In the genomic region with DNA sequence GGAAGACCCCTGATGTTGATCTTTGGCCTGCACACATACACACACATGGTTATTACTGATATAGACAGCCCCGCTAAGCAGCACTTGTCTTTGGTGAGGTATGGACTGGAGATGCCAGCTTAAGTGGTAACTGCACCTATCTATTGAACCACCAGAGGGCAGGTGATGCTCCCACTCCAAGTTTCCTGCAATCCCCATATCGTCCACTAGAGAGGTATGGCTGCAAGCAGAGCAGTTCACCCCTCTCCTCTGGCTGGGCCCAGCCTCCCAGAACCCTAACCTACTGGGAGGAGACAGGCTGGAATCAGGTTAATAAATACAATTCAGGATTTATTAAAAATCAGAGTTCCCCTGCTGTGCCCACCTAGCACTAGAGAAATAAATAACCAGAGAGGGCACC, we compare ENCODE assay signal across 8 mouse cellular contexts. TPM values are rescaled to one million over a fixed set of nuclear protein-coding genes. Genes with fewer than 3 reads are reported as not detected.
DNase-seq lines count a peak whose midpoint lies in the region; ATAC-seq lines count a peak whose summit lies in the region.

No protein-coding gene starts in this region.

- H3K4me2 ChIP-seq in embryonic facial prominence, embryonic 11.5 days (ENCODE audit: low read depth, low read length): no peak overlapping the region
- no peak overlapping the region for H3K4me2 ChIP-seq in liver, embryonic 11.5 days

- H3K4me3 ChIP-seq in embryonic facial prominence, embryonic 11.5 days (ENCODE audit: low read depth, low read length): no peak overlapping the region
- no peak overlapping the region for H3K4me3 ChIP-seq in heart, embryonic 10.5 days
- H3K4me3 ChIP-seq in liver, embryonic 11.5 days (ENCODE audit: low read depth, low read length): no peak overlapping the region

- WGBS in embryonic facial prominence, embryonic 11.5 days: 26% methylated on average over 2 of the region's 2 CpGs
- WGBS in heart, embryonic 10.5 days: 28% methylated on average over 2 of the region's 2 CpGs
- 23% methylated on average over 2 of the region's 2 CpGs for WGBS in liver, embryonic 11.5 days

- H3K36me3 ChIP-seq in embryonic facial prominence, embryonic 11.5 days (replicated peaks; ENCODE audit: control insufficient read depth, insufficient read depth, low read depth, low read length): peaks cover 29% of the 10 kb centered on the region
- peaks cover 90% of the 10 kb centered on the region for H3K36me3 ChIP-seq in heart, embryonic 10.5 days
- peaks cover 57% of the 10 kb centered on the region for H3K36me3 ChIP-seq in liver, embryonic 11.5 days (ENCODE audit: control insufficient read depth, insufficient read depth, low read length)

- ATAC-seq in embryonic facial prominence, embryonic 11.5 days (replicated peaks; ENCODE audit: insufficient number of reproducible peaks, low FRiP score, low TSS enrichment, low read depth): no peak
- peak; percentile 67 for ATAC-seq in liver, embryonic 11.5 days (replicated peaks; ENCODE audit: low FRiP score)
- ATAC-seq in monocyte, adult 5-6 weeks (replicated peaks; ENCODE audit: insufficient number of reproducible peaks, low FRiP score, low TSS enrichment, poor library complexity, severe bottlenecking): peak; percentile 96

- no peak overlapping the region for H3K27ac ChIP-seq in embryonic facial prominence, embryonic 11.5 days (replicated peaks; ENCODE audit: low read depth, low read length)
- no peak overlapping the region for H3K27ac ChIP-seq in heart, embryonic 10.5 days
- no peak overlapping the region for H3K27ac ChIP-seq in liver, embryonic 11.5 days (ENCODE audit: low read depth, low read length)

- H3K9ac ChIP-seq in embryonic facial prominence, embryonic 11.5 days (replicated peaks; ENCODE audit: low read length): no peak overlapping the region
- no peak overlapping the region for H3K9ac ChIP-seq in liver, embryonic 11.5 days (ENCODE audit: low read depth, low read length)

- H3K4me1 ChIP-seq in embryonic facial prominence, embryonic 11.5 days (ENCODE audit: control insufficient read depth, insufficient read depth, low read length): peaks cover 6% of the 10 kb centered on the region
- peaks cover 40% of the 10 kb centered on the region for H3K4me1 ChIP-seq in heart, embryonic 10.5 days
- peaks cover 23% of the 10 kb centered on the region for H3K4me1 ChIP-seq in liver, embryonic 11.5 days (replicated peaks; ENCODE audit: control insufficient read depth, insufficient read depth, low read length)

- DNase-seq in A20 (ENCODE audit: low read depth, low spot score): peak; percentile 88
- peak; percentile 85 for DNase-seq in adrenal gland, postnatal 10 days
- peak; percentile 90 for DNase-seq in embryonic facial prominence, embryonic 11.5 days (ENCODE audit: low spot score)
- DNase-seq in heart, embryonic 10.5 days (ENCODE audit: low spot score): peak; percentile 90
- DNase-seq in kidney, adult 9 months: peak; percentile 97
- DNase-seq in liver, embryonic 11.5 days (ENCODE audit: low spot score): peak; percentile 68
- peak; percentile 88 to 90 for DNase-seq in spleen, postnatal 4 days (ENCODE audit: low spot score in 2 of 2)

- H3K9me3 ChIP-seq in embryonic facial prominence, embryonic 11.5 days (replicated peaks; ENCODE audit: control insufficient read depth, low read length): no peaks in the 10 kb centered on the region
- H3K9me3 ChIP-seq in heart, embryonic 10.5 days: no peaks in the 10 kb centered on the region
- no peaks in the 10 kb centered on the region for H3K9me3 ChIP-seq in liver, embryonic 11.5 days (ENCODE audit: control insufficient read depth, low read length)

- H3K27me3 ChIP-seq in embryonic facial prominence, embryonic 11.5 days (ENCODE audit: control insufficient read depth, insufficient read depth, low read length): no peaks in the 10 kb centered on the region
- H3K27me3 ChIP-seq in heart, embryonic 10.5 days (ENCODE audit: insufficient read depth, poor library complexity, severe bottlenecking): no peaks in the 10 kb centered on the region
- H3K27me3 ChIP-seq in liver, embryonic 11.5 days (replicated peaks; ENCODE audit: control insufficient read depth, insufficient read depth, low read length): no peaks in the 10 kb centered on the region

RNA-seq across cellular contexts. Expression of a gene that starts 6.3 kb away (rescaled TPM):
- 10 to 100 TPM; 52.2 to 53.0 TPM for total RNA-seq in adrenal gland, postnatal 10 days (2021)
- polyA plus RNA-seq in embryonic facial prominence, embryonic 11.5 days (2014; fragmentation: Nextera tagmentation; extraction: Ambion mirVana): 84.9 and 91.8 TPM in 2 replicates
- polyA plus RNA-seq in heart, embryonic 10.5 days (2016; fragmentation: Nextera tagmentation; extraction: Ambion mirVana): 57.9 and 88.7 TPM in 2 replicates
- polyA plus RNA-seq in liver, embryonic 11.5 days (2014; fragmentation: Nextera tagmentation; extraction: Ambion mirVana): 53.8 and 57.6 TPM in 2 replicates
- total RNA-seq in monocyte, adult 5-6 weeks (2017): 3.6 to 4.9 TPM (median 3.6 TPM) in 3 replicates

RNA-seq across cellular contexts. Expression of a gene that starts 17.4 kb away (rescaled TPM):
- total RNA-seq in adrenal gland, postnatal 10 days (2021): 10 to 100 TPM in 1 of 2 experiments, 1 to 10 TPM in 1; 8.6 to 10.9 TPM
- 8.6 and 8.9 TPM in 2 replicates for polyA plus RNA-seq in embryonic facial prominence, embryonic 11.5 days (2014; fragmentation: Nextera tagmentation; extraction: Ambion mirVana)
- 15.3 and 16.5 TPM in 2 replicates for polyA plus RNA-seq in heart, embryonic 10.5 days (2016; fragmentation: Nextera tagmentation; extraction: Ambion mirVana)
- 13.1 and 14.3 TPM in 2 replicates for polyA plus RNA-seq in liver, embryonic 11.5 days (2014; fragmentation: Nextera tagmentation; extraction: Ambion mirVana)
- total RNA-seq in monocyte, adult 5-6 weeks (2017): 2.5 to 4.3 TPM (median 2.8 TPM) in 3 replicates

RNA-seq across cellular contexts. Expression of a gene that starts 17.4 kb away (rescaled TPM):
- total RNA-seq in adrenal gland, postnatal 10 days (2021): 10 to 100 TPM; 34.4 to 45.6 TPM
- polyA plus RNA-seq in embryonic facial prominence, embryonic 11.5 days (2014; fragmentation: Nextera tagmentation; extraction: Ambion mirVana): 8.9 and 10.9 TPM in 2 replicates
- 16.9 and 18.7 TPM in 2 replicates for polyA plus RNA-seq in heart, embryonic 10.5 days (2016; fragmentation: Nextera tagmentation; extraction: Ambion mirVana)
- polyA plus RNA-seq in liver, embryonic 11.5 days (2014; fragmentation: Nextera tagmentation; extraction: Ambion mirVana): 52.5 and 57.5 TPM in 2 replicates
- total RNA-seq in monocyte, adult 5-6 weeks (2017): 2.5 to 4.6 TPM (median 2.9 TPM) in 3 replicates

RNA-seq across cellular contexts. Expression of a gene that starts 24.3 kb away (rescaled TPM):
- 1,000 to 10,000 TPM; 1,780 to 1,853 TPM for total RNA-seq in adrenal gland, postnatal 10 days (2021)
- polyA plus RNA-seq in embryonic facial prominence, embryonic 11.5 days (2014; fragmentation: Nextera tagmentation; extraction: Ambion mirVana): 1,340 and 1,370 TPM in 2 replicates
- 863 and 999 TPM in 2 replicates for polyA plus RNA-seq in heart, embryonic 10.5 days (2016; fragmentation: Nextera tagmentation; extraction: Ambion mirVana)
- polyA plus RNA-seq in liver, embryonic 11.5 days (2014; fragmentation: Nextera tagmentation; extraction: Ambion mirVana): 1,588 and 1,766 TPM in 2 replicates
- total RNA-seq in monocyte, adult 5-6 weeks (2017): 1,700 to 2,580 TPM (median 2,203 TPM) in 3 replicates

RNA-seq across cellular contexts. Expression of a gene that starts 29.1 kb away (rescaled TPM):
- 100 to 1,000 TPM in 1 of 2 experiments, 10 to 100 TPM in 1; 93.0 to 100 TPM for total RNA-seq in adrenal gland, postnatal 10 days (2021)
- polyA plus RNA-seq in embryonic facial prominence, embryonic 11.5 days (2014; fragmentation: Nextera tagmentation; extraction: Ambion mirVana): 139 and 140 TPM in 2 replicates
- polyA plus RNA-seq in heart, embryonic 10.5 days (2016; fragmentation: Nextera tagmentation; extraction: Ambion mirVana): 63.2 and 88.1 TPM in 2 replicates
- polyA plus RNA-seq in liver, embryonic 11.5 days (2014; fragmentation: Nextera tagmentation; extraction: Ambion mirVana): 42.6 and 45.3 TPM in 2 replicates
- not detected in 3 replicates for total RNA-seq in monocyte, adult 5-6 weeks (2017)
